Mouse (Mus musculus): ENCODE results near the gene Dgat2. TPM values are rescaled to one million over a fixed set of nuclear protein-coding genes. Genes with fewer than 3 reads are reported as not detected.

Gene Dgat2
- polyA plus RNA-seq, 1 experiment from 2014 or later = 194 TPM

DNA sequence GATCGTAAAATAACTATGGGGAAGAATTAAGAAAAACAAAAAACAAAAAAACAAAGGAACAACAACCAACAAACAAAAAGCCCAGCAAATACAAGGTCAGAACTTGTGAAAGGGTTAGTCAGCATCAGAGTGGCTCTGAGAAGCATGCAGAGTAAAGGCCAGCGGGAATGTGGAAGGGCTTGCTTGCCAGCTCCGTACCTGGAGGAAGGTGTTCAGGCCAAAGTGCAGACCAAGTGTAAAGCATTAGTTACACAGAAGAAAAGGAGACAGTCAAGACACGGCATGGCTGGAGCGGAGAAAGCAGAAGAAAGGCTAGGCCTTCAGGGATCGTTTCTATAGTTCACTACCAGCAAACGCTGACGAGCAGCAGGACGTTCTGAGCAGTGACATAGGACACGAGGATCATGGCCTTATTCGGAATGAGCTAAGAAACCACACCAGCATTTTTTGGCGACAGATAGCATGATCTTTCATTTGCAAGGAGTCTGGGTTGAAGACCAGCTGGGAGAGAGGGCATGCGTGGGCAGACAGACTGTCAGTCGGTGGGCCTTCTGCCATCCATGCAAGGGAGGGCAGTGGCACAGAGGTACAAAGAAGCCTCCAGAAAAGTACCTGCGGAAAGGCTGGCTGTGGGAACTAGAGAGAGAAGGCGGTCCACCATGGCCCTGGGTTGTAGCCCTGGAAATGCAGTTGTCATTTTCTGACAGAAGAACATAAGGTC is 68.4 kb downstream of the Dgat2 start:
- ATAC-seq (ENCODE audit: low read depth) = no peak
- H3K4me2 ChIP-seq (ENCODE audit: low read depth, low read length) = no peak overlapping the region
- WGBS (ENCODE audit: insufficient replicate concordance) = 76% methylated on average over 16 of the region's 16 CpGs
- no peaks in the 10 kb centered on the region for H3K36me3 ChIP-seq (ENCODE audit: control insufficient read depth, insufficient read depth)
- no peaks in the 10 kb centered on the region for H3K9me3 ChIP-seq (replicated peaks; ENCODE audit: control insufficient read depth, low read length)
- no peaks in the 10 kb centered on the region; the same call in none of the 2 replicates for H3K4me1 ChIP-seq (ENCODE audit: control insufficient read depth, low read depth, low read length)
- no peak overlapping the region for H3K27ac ChIP-seq (ENCODE audit: low read length)
- no peak overlapping the region for H3K4me3 ChIP-seq (ENCODE audit: low read depth, low read length)
- no peak overlapping the region for H3K9ac ChIP-seq (ENCODE audit: low read depth, low read length)
- no peaks in the 10 kb centered on the region for H3K27me3 ChIP-seq (ENCODE audit: control insufficient read depth, insufficient read depth, low read depth, low read length)

GRCm38 (mm10) chr7:99107566-99107965 is 75.0 kb downstream of the Dgat2 start:
- no peaks in the 10 kb centered on the region for H3K9me3 ChIP-seq (replicated peaks; ENCODE audit: control insufficient read depth, low read length)
- no peak overlapping the region for H3K9ac ChIP-seq (ENCODE audit: low read depth, low read length)
- no peaks in the 10 kb centered on the region for H3K27me3 ChIP-seq (ENCODE audit: control insufficient read depth, insufficient read depth, low read depth, low read length)
- no peak for ATAC-seq (ENCODE audit: low read depth)
- no peak overlapping the region for H3K27ac ChIP-seq (ENCODE audit: low read length)
- H3K4me3 ChIP-seq (ENCODE audit: low read depth, low read length) = no peak overlapping the region
- WGBS (ENCODE audit: insufficient replicate concordance) = 53% methylated on average over 3 of the region's 3 CpGs
- peaks cover 8% of the 10 kb centered on the region for H3K4me1 ChIP-seq (ENCODE audit: control insufficient read depth, low read depth, low read length)
- no peaks in the 10 kb centered on the region for H3K36me3 ChIP-seq (ENCODE audit: control insufficient read depth, insufficient read depth)
- no peak overlapping the region for H3K4me2 ChIP-seq (ENCODE audit: low read depth, low read length)

DNA sequence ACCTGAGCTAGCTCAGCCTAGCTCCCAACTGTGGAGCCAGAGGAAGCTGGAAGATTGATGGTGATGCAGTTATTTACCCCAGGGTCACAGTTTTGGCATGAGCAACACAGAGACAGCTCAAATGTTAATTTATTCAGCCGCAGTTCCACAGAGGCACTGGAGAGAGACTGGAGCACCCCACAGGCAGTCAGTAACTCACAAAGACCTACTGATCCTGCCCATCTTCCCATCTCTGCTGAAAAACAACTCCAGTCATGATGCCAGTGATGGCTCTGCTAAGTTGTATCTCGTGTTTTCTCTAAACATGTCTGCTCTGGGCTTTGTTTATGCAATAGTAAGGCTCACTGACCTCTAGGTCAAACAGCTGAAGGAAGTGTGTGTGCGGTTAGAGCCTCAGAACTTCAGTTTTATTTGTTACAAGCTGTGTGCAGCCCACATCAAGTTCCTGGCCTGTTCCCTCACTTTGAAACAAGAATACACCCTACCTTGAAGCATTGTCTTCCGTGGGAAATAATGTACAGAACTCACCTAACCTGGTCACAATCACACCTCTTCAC is 75.7 kb downstream of the Dgat2 start:
- no peak overlapping the region for H3K9ac ChIP-seq (ENCODE audit: low read depth, low read length)
- no peak overlapping the region for H3K27ac ChIP-seq (ENCODE audit: low read length)
- no peaks in the 10 kb centered on the region for H3K9me3 ChIP-seq (replicated peaks; ENCODE audit: control insufficient read depth, low read length)
- ATAC-seq (ENCODE audit: low read depth) = peak; percentile 14; the same call in 1 of the 2 replicates
- no peaks in the 10 kb centered on the region for H3K36me3 ChIP-seq (ENCODE audit: control insufficient read depth, insufficient read depth)
- WGBS (ENCODE audit: insufficient replicate concordance) = 55% methylated on average over 4 of the region's 4 CpGs
- no peak overlapping the region for H3K4me3 ChIP-seq (ENCODE audit: low read depth, low read length)
- H3K27me3 ChIP-seq (ENCODE audit: control insufficient read depth, insufficient read depth, low read depth, low read length) = no peaks in the 10 kb centered on the region
- peaks cover 12% of the 10 kb centered on the region for H3K4me1 ChIP-seq (ENCODE audit: control insufficient read depth, low read depth, low read length)
- no peak overlapping the region for H3K4me2 ChIP-seq (ENCODE audit: low read depth, low read length)

Other genes starting within 250 kb of the Dgat2 start
- 7.6 and 8.2 TPM in 2 replicates for gene Uvrag, start 41.6 kb downstream of the Dgat2 start, polyA plus RNA-seq (2015; fragmentation: Nextera tagmentation; extraction: Ambion mirVana)
- gene Mogat2, start 55.9 kb upstream of the Dgat2 start, polyA plus RNA-seq (2015; fragmentation: Nextera tagmentation; extraction: Ambion mirVana) = 23.8 and 24.9 TPM in 2 replicates
- gene Map6, start 84.7 kb upstream of the Dgat2 start, polyA plus RNA-seq (2015; fragmentation: Nextera tagmentation; extraction: Ambion mirVana) = 0.07 TPM in 1 of 2 replicates, not detected in the other
- gene Serpinh1, start 170.5 kb upstream of the Dgat2 start, polyA plus RNA-seq (2015; fragmentation: Nextera tagmentation; extraction: Ambion mirVana) = 68.7 and 72.1 TPM in 2 replicates
- gene Gdpd5, start 198.7 kb upstream of the Dgat2 start, polyA plus RNA-seq (2015; fragmentation: Nextera tagmentation; extraction: Ambion mirVana) = 1.5 and 2.1 TPM in 2 replicates

All from liver, embryonic 16.5 days (tissue).